Mouse (Mus musculus) cortical plate, adult 2 months (tissue): ENCODE data around the gene Timp3.

Source experiments
- CTCF ChIP-seq: fragments of 200-500 bp; IDR thresholded peaks from 2 replicates; pipeline ENCODE4 v1.5.1; 2011; ENCODE audit warnings: mild to moderate bottlenecking, control low read depth, low read length; ENCODE audit not compliant: insufficient read depth; ENCODE audit errors: extremely low read depth
- POLR2A ChIP-seq: fragments of 200-500 bp; IDR thresholded peaks from 2 replicates; pipeline ENCODE4 v1.6.1; 2011; ENCODE audit warnings: mild to moderate bottlenecking, low read length, control low read depth; ENCODE audit not compliant: insufficient read depth; ENCODE audit errors: extremely low read depth

GRCm38 (mm10) chr10:86297307-86297706 lies 2.9 kb upstream of the Timp3 start:
- TF ChIP-seq POLR2A (no peak), CTCF (no peak)
